Mouse (Mus musculus): ENCODE measurements around the gene Gm20896. TPM values are rescaled to one million over a fixed set of nuclear protein-coding genes. Genes with fewer than 3 reads are reported as not detected.
"Not testable (repeated sequence)": the region's sequence is repeated elsewhere in the genome, so short reads cannot be mapped to it uniquely, and the experiment has no call there.

The Gm20896 gene
- not detected in 2 replicates for polyA plus RNA-seq (2012; rRNA removed)

DNA sequence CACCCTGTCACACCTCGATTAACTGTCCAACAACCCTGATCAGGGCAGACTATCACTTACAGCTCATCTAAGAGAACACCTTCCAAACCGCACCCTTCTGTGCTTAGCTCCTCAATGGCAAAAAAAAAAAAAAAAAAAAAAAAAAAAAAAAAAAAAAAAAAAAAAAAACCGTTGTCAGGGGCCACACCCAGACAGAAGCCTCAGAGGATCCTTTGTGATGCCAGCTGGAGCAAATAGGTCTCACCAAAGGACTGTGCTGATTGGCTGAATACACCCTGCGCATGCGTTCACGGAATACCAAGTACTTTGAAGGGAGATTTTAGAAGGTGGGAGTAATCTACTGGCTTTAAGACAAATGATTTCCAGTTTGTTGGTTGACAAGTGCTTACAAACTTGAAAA, at the start of gene Gm20896:
Gene Gm20896 (minus strand): TSS at position 101 of the 400 bp plus-strand sequence.
- H3K4me3 ChIP-seq (ENCODE audit: control insufficient read depth, low read depth, low read length); H3K4me1 ChIP-seq (ENCODE audit: control insufficient read depth, insufficient read depth, low read length); H3K27me3 ChIP-seq (ENCODE audit: control insufficient read depth, insufficient read depth, low read length); H3K36me3 ChIP-seq (ENCODE audit: control insufficient read depth, insufficient read depth, low read length); H3K27ac ChIP-seq (ENCODE audit: control insufficient read depth, insufficient read depth, low read depth, low read length): not testable (repeated sequence)
